Mouse (Mus musculus) hindbrain, embryonic 12.5 days (tissue): ENCODE data around the gene Olfr975. TPM values are rescaled to one million over a fixed set of nuclear protein-coding genes. Genes with fewer than 3 reads are reported as not detected.

Experiments used
- polyA plus RNA-seq: library from polyadenylated mRNA; unstranded; fragments of >200 nt; fragmentation: Nextera tagmentation; extraction: Ambion mirVana; gene quantifications from 2 replicates; pipeline ENCODE4 v1.2.1, GENCODE M21; 2016

The Olfr975 gene
- polyA plus RNA-seq, 1 experiment from 2014 or later: not detected

Other genes starting within 250 kb of the Olfr975 start
- gene Olfr149, start 244.9 kb downstream of the Olfr975 start, polyA plus RNA-seq: not detected in 2 replicates
- gene Olfr965, start 240.7 kb downstream of the Olfr975 start, polyA plus RNA-seq: not detected in 2 replicates
- not detected in 2 replicates for gene Olfr150, start 221.1 kb downstream of the Olfr975 start, polyA plus RNA-seq
- gene Olfr967, start 205.8 kb downstream of the Olfr975 start, polyA plus RNA-seq: not detected in 2 replicates
- not detected in 2 replicates for gene Olfr968, start 168.8 kb downstream of the Olfr975 start, polyA plus RNA-seq
- not detected in 2 replicates for gene Olfr969, start 161.1 kb downstream of the Olfr975 start, polyA plus RNA-seq
- not detected in 2 replicates for gene Olfr970, start 143.2 kb downstream of the Olfr975 start, polyA plus RNA-seq
- not detected in 2 replicates for gene Olfr971, start 115.2 kb downstream of the Olfr975 start, polyA plus RNA-seq
- gene Olfr972, start 85.6 kb downstream of the Olfr975 start, polyA plus RNA-seq: not detected in 2 replicates
- gene Olfr229, start 44.7 kb downstream of the Olfr975 start, polyA plus RNA-seq: not detected in 2 replicates
- gene Olfr974, start 14.5 kb downstream of the Olfr975 start, polyA plus RNA-seq: not detected in 2 replicates
- gene Olfr976, start 9.1 kb upstream of the Olfr975 start, polyA plus RNA-seq: not detected in 2 replicates
- not detected in 2 replicates for gene Olfr978, start 40.1 kb upstream of the Olfr975 start, polyA plus RNA-seq
- gene Olfr979, start 51.4 kb upstream of the Olfr975 start, polyA plus RNA-seq: not detected in 2 replicates
- not detected in 2 replicates for gene Olfr980, start 57.5 kb upstream of the Olfr975 start, polyA plus RNA-seq
- gene Olfr981, start 69.4 kb upstream of the Olfr975 start, polyA plus RNA-seq: not detected in 2 replicates
- not detected in 2 replicates for gene Olfr982, start 121.8 kb upstream of the Olfr975 start, polyA plus RNA-seq
- 0.03 TPM in 1 of 2 replicates, not detected in the other for gene Olfr983, start 141.5 kb upstream of the Olfr975 start, polyA plus RNA-seq
- not detected in 2 replicates for gene Olfr984, start 162.2 kb upstream of the Olfr975 start, polyA plus RNA-seq
- not detected in 2 replicates for gene Olfr985, start 178.1 kb upstream of the Olfr975 start, polyA plus RNA-seq
- not detected in 2 replicates for gene Tmem225, start 196.1 kb upstream of the Olfr975 start, polyA plus RNA-seq
- gene Olfr986, start 228.9 kb upstream of the Olfr975 start, polyA plus RNA-seq: not detected in 2 replicates
- 9.0 and 9.9 TPM in 2 replicates for gene Zfp202, start 240.3 kb upstream of the Olfr975 start, polyA plus RNA-seq